Mouse (Mus musculus) stomach, postnatal 0 days (tissue): ENCODE measurements at regions not wholly inside any gene's neighbourhood (a gene's known extent, or its start where the extent isn't known, plus 50 kb on each side); places are given as distances from the start of the nearest gene placed in this dataset.

Experiments used
- CTCF ChIP-seq: IDR thresholded peaks from 2 replicates; pipeline ENCODE4 v1.5.1; 2016; ENCODE audit warnings: antibody characterized with exemption, low read depth, mild to moderate bottlenecking, moderate library complexity
- EP300 ChIP-seq: optimal IDR thresholded peaks from 2 replicates; pipeline ENCODE3; 2016; ENCODE audit warnings: antibody characterized with exemption

GRCm38 (mm10) chr12:13035108-13035741 is 93.5 kb upstream of the Mycn start:
- TF ChIP-seq CTCF, result no peak
- no peak for TF ChIP-seq EP300
